Mouse (Mus musculus) bone marrow macrophage, adult 2 months (primary cell): ENCODE data around the gene Mboat2. TPM values are rescaled to one million over a fixed set of nuclear protein-coding genes. Genes with fewer than 3 reads are reported as not detected.

Experiments used
- H3K27ac ChIP-seq: 2 replicates; pipeline ENCODE4 v1.5.1; 2012; ENCODE audit warnings: low read depth, low read length; ENCODE audit not compliant: insufficient read depth
- H3K4me1 ChIP-seq: 2 replicates; pipeline ENCODE4 v1.6.1; 2012; ENCODE audit warnings: low read length; ENCODE audit not compliant: control insufficient read depth, insufficient read depth
- H3K4me3 ChIP-seq: 2 replicates; pipeline ENCODE4 v1.5.1; 2012; ENCODE audit warnings: mild to moderate bottlenecking, low read length, moderate library complexity; ENCODE audit not compliant: insufficient read depth
- CTCF ChIP-seq: IDR thresholded peaks from 2 replicates; pipeline ENCODE4 v1.5.1; 2012; ENCODE audit warnings: low read depth, mild to moderate bottlenecking, low read length, moderate library complexity
- POLR2A ChIP-seq: IDR thresholded peaks from 2 replicates; pipeline ENCODE4 v1.6.1; 2012; ENCODE audit warnings: mild to moderate bottlenecking, low read depth, low read length, borderline replicate concordance
- polyA plus RNA-seq: library from polyadenylated mRNA; stranded (reverse); fragments of >200 nt; gene quantifications from 2 replicates; pipeline ENCODE4 v1.2.4, GENCODE M21; 2012; ENCODE audit not compliant: missing spikeins, insufficient read depth, insufficient read length

Gene Mboat2
- polyA plus RNA-seq, 1 experiment: 0.23 TPM

- H3K27ac ChIP-seq: no peak overlapping the region
- no peaks in the 10 kb centered on the region for H3K4me1 ChIP-seq
- H3K4me3 ChIP-seq: no peak overlapping the region
- no peak for TF ChIP-seq POLR2A
- no peak for TF ChIP-seq CTCF
Observed at GRCm38 (mm10) chr12:24877231-24877630, 46.6 kb downstream of the Mboat2 start.

GRCm38 (mm10) chr12:24878090-24878489 is 47.4 kb downstream of the Mboat2 start:
- Histone ChIP-seq H3K4me1 (no peaks in the 10 kb centered on the region), H3K27ac (no peak overlapping the region), H3K4me3 (no peak overlapping the region)
- TF ChIP-seq CTCF: no peak
- TF ChIP-seq POLR2A: no peak

DNA sequence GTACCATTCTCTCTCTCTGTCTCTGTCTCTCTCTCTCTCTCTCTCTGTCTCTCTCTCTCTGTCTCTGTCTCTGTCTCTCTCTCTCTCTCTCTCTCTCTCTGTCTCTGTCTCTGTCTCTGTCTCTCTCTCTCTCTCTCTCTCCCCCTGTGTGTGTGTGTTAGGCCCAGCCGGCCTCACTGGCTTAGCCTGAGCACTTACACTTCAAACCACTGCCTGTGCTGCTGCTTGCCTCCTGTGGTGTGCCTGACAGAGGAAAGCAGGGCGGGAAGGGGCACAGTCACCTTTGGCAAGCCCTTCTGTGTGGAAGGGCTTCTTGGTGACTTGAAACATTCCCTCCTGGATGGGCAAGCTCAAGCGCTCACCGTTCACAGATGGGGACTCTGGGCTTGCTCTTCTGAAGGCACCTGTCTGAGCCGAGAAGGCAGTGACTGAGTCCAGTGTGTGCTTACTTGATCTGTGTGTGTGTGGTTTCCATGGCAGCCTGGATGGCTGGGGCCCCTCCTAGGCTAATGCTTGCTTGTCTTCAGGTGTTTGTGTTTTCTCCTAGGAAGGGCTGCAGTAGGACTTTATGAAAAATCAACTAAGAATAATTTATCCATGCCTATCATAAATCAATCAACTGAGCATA is 48.2 kb downstream of the Mboat2 start:
- no peak overlapping the region for H3K27ac ChIP-seq
- no peak for TF ChIP-seq CTCF
- no peak for TF ChIP-seq POLR2A

DNA sequence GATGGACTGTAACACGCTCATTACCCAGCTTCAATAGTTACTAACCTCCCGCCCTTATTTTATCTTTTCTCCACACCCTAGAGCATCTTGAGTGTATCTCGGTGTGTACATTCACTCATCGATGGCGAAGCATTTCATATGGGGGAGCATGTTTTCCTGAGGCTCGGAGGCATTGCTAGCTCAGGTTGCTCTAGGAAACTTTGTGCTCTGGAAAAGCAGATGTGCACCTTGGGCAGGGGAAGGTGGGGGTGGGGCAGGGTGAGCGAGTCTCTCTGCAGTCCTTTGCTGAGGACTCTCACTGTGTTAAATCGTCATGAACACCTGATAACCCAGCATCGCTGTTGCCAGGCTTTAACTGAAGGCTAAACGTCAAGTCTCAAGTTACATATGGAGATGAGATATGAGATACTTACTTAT is 48.9 kb downstream of the Mboat2 start:
- TF ChIP-seq CTCF (no peak), POLR2A (no peak)
- no peak overlapping the region for H3K27ac ChIP-seq
- H3K4me1 ChIP-seq: no peaks in the 10 kb centered on the region
- H3K4me3 ChIP-seq: no peak overlapping the region

More for the DNA sequence above, 48.2 kb downstream of the Mboat2 start:
- H3K4me1 ChIP-seq: no peaks in the 10 kb centered on the region
- H3K4me3 ChIP-seq: no peak overlapping the region

DNA sequence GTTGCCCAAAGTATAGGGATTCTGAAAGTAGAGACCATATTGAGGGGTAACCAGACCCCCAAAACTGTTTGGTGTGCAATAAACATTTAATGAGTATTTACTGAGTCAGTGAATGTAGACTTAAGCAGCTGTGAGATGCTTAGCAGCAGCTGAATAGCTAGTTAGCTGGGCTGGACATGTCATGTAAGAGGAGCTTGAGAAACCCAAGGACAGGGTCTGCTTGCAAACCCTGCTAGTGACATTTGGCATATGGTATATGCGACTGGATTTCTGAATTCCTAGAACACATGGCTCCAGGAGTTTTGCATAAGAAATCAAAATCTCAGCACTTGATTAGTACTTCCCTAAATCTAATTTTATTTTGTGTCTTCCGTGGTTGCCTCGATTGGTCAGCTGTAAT is 52.6 kb downstream of the Mboat2 start:
- no peak overlapping the region for H3K27ac ChIP-seq
- H3K4me3 ChIP-seq: no peak overlapping the region
- no peaks in the 10 kb centered on the region for H3K4me1 ChIP-seq
- TF ChIP-seq CTCF: no peak
- no peak for TF ChIP-seq POLR2A

GRCm38 (mm10) chr12:24886800-24887199 is 56.1 kb downstream of the Mboat2 start:
- Histone ChIP-seq H3K27ac (no peak overlapping the region), H3K4me1 (no peaks in the 10 kb centered on the region), H3K4me3 (no peak overlapping the region)
- TF ChIP-seq POLR2A: no peak
- TF ChIP-seq CTCF: no peak

DNA sequence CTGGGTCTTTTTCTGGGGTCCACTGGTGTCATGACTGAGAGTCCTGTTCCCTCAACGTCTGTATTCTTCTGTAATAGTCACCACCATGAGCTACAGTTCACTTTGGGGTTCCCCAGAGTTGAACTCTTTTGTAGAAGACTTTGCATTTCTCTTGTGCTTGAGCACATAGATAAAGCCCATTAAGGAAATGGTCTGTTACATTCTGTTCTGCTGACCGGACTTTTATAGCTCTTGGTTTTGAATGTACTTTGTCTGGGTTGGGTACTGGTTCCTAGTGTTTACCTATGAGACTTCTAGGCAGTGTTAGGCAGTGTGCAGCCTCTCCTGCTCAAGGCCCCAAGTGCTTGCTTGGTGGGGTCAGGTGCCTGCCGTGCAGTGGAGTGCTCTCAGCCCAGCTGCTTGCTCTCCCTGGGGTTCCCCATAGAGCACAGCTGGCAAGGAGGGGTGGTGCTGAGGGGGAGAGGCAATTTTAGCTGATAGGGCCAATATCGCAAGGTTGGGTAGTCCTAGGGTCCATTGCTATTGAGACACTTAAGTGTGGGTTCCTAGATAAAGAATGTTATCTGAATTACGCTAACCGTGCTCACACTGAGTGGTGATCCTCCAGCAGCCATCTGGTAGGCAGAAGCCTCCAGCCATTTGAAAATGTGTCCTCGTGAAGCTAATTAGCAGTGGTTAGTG is 58.8 kb downstream of the Mboat2 start:
- Histone ChIP-seq H3K27ac (no peak overlapping the region), H3K4me1 (no peaks in the 10 kb centered on the region), H3K4me3 (no peak overlapping the region)
- TF ChIP-seq CTCF (no peak), POLR2A (no peak)

GRCm38 (mm10) chr12:24890158-24890557 is 59.5 kb downstream of the Mboat2 start:
- Histone ChIP-seq H3K4me3 (no peak overlapping the region), H3K4me1 (no peaks in the 10 kb centered on the region), H3K27ac (no peak overlapping the region)
- TF ChIP-seq POLR2A (no peak), CTCF (no peak)

GRCm38 (mm10) chr12:24890684-24891459 is 60.2 kb downstream of the Mboat2 start:
- no peak for TF ChIP-seq POLR2A
- no peak overlapping the region for H3K27ac ChIP-seq
- no peaks in the 10 kb centered on the region for H3K4me1 ChIP-seq
- no peak overlapping the region for H3K4me3 ChIP-seq

GRCm38 (mm10) chr12:24892536-24892935 is 61.9 kb downstream of the Mboat2 start:
- Histone ChIP-seq H3K4me3 (no peak overlapping the region), H3K27ac (no peak overlapping the region), H3K4me1 (no peaks in the 10 kb centered on the region)
- TF ChIP-seq POLR2A (no peak), CTCF (no peak)
